Mouse (Mus musculus) ES-E14 (cell line): ENCODE measurements around the gene Unc13d.

ENCODE experiments used
- CHD2 ChIP-seq: IDR thresholded peaks from 2 replicates; pipeline ENCODE4 v1.6.1; 2014; ENCODE audit warnings: mild to moderate bottlenecking, low read depth, low read length, inconsistent platforms
- HCFC1 ChIP-seq: IDR thresholded peaks from 2 replicates; pipeline ENCODE4 v1.6.1; 2012; ENCODE audit warnings: low read length, inconsistent platforms, borderline replicate concordance; ENCODE audit not compliant: insufficient read depth
- MAFK ChIP-seq: IDR thresholded peaks from 2 replicates; pipeline ENCODE4 v1.6.1; 2014; ENCODE audit warnings: mild to moderate bottlenecking, low read depth, low read length, inconsistent platforms; ENCODE audit not compliant: insufficient read depth
- ZC3H11A ChIP-seq: IDR thresholded peaks from 2 replicates; pipeline ENCODE4 v1.6.1; 2012; ENCODE audit warnings: low read depth, mild to moderate bottlenecking, inconsistent platforms, low read length, borderline replicate concordance
- ZNF384 ChIP-seq: IDR thresholded peaks from 2 replicates; pipeline ENCODE4 v1.6.1; 2012; ENCODE audit warnings: low read depth, low read length, inconsistent platforms

DNA sequence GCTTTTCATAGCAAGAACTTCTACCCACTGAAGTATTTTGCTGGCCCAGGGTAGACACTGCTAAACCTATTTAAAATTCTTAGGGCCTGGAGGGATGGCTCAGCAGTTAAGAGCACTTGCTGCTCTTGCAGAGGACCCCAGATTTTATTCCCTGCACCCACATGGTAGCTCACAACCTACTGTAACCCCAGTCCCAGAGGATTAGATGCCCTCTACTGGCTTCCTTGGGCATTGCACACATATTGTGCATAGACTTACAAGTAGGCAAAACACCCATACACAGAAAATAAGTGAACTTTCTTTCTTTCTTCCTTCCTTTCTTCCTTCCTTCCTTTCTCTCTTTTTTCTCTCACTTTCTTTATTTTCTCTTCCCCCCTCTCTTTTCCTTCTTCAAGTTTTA, 40.1 kb upstream of the Unc13d start:
- TF ChIP-seq HCFC1 (no peak), ZNF384 (no peak), ZC3H11A (no peak), CHD2 (no peak), MAFK (no peak)
